Mouse (Mus musculus) olfactory bulb, adult 2 months (tissue): ENCODE data around the gene Ptrh1. TPM values are rescaled to one million over a fixed set of nuclear protein-coding genes. Genes with fewer than 3 reads are reported as not detected.
A peak's percentile ranks its signal among the peaks of the same experiment; 100 is the strongest.

Source experiments
- H3K27ac ChIP-seq: fragments of 200-500 bp; 2 replicates; pipeline ENCODE4 v1.5.1; 2012; ENCODE audit warnings: low read depth, low read length; ENCODE audit not compliant: insufficient read depth
- H3K4me1 ChIP-seq: fragments of 200-500 bp; 2 replicates; pipeline ENCODE4 v1.6.1; 2012; ENCODE audit warnings: low read length; ENCODE audit not compliant: control insufficient read depth, insufficient read depth
- H3K4me3 ChIP-seq: fragments of 200-500 bp; 2 replicates; pipeline ENCODE4 v1.5.1; 2012; ENCODE audit warnings: mild to moderate bottlenecking, low read depth, low read length, moderate library complexity; ENCODE audit not compliant: insufficient read depth
- CTCF ChIP-seq: fragments of 200-500 bp; IDR thresholded peaks from 2 replicates; pipeline ENCODE4 v1.5.1; 2012; ENCODE audit warnings: low read depth, mild to moderate bottlenecking, low read length, moderate library complexity; ENCODE audit not compliant: insufficient read depth
- POLR2A ChIP-seq: fragments of 200-500 bp; IDR thresholded peaks from 2 replicates; pipeline ENCODE4 v1.6.1; 2012; ENCODE audit warnings: mild to moderate bottlenecking, low read depth, low read length, moderate library complexity; ENCODE audit not compliant: insufficient read depth
- WGBS: fragments of 180-500 bp; shearing (Covaris S2); methylation state at CpG from one replicate; pipeline ENCODE4 v1.1.7; 2018; 5-methylcytosine and 5-hydroxymethylcytosine counted together
- polyA plus RNA-seq: library from polyadenylated mRNA; stranded (reverse); fragments of >200 nt; gene quantifications from 2 replicates; pipeline ENCODE4 v1.2.4, GENCODE M21; 2012; ENCODE audit warnings: low replicate concordance; ENCODE audit not compliant: missing spikeins, insufficient read depth, insufficient read length

Ptrh1 gene
- polyA plus RNA-seq = not detected in 2 replicates

DNA sequence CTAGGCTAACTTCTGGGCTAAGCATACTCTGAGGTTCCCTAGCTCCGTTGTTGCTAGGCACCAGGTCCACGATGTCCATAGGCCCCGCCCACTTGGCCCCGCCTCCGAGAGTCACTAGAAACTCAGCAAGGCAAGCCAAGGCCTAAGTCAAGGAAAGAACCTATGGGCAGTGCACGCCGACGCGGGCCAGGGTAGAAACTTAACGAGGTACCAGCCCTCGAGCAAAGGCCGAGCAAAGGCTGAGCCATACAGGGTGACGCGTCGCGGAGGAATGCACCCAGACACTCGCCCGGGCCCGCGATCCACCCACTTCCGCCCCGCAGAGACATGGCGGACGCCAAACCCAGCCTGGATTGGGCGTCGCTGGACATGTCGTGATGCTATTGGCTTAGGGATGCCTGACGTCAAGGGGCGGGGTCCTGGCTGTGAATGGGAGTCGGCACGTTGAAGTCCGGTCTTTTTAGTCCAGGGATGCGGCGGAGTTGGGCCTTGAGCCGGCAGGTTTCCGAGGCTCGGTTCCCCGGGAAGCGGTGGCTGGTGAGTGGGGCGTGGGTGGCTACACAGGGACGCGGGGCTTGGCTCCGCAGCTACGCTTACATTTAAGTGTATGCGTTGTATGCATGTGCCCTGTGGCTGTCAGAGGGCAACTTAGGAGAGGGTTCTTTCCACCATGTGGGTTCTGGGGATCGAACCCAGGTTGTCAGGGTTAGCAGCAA, at the start of gene Ptrh1, which contains the start of gene Ttc16:
Gene Ptrh1, plus strand, starts transcription at position 428 of the 716 bp plus-strand sequence.
Gene Ttc16, minus strand, starts transcription at position 275 of the 716 bp plus-strand sequence.
- WGBS = under 1% methylated on average over 46 of the region's 46 CpGs
- Histone ChIP-seq H3K4me3 (peak within 1 kb of the TSS; percentile 84), H3K4me1 (peaks cover 19% of the 10 kb centered on the region), H3K27ac (peak within 1 kb of the TSS; percentile 70; the same call in 1 of the 2 replicates)
- no peak for TF ChIP-seq POLR2A
- TF ChIP-seq CTCF = no peak

DNA sequence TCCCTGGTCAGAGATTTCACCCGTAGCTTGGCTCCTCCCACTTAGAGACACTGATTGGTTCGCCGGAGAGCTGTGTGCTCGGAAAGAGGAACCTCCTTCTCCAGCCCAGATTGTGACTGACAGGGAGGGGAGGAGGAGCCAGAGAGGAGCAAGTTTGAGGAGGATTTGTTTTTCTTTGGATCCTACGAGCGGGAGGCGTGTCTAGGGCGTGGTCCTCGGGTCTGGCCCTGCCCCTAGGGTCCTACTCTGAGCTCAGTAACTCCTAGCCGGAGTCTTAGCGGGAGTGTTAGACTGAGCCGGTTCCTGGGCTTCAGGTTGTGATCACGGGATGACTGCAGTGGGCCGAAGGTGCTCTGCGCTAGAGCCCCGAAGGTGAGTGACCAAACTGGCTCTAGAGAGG, 48.2 kb upstream of the Ptrh1 start:
- Histone ChIP-seq H3K4me1 (peaks cover 3% of the 10 kb centered on the region; the same call in 1 of the 2 replicates), H3K27ac (no peak overlapping the region), H3K4me3 (peak overlapping the region; percentile 27)
- WGBS = 4% methylated on average over 16 of the region's 16 CpGs
- TF ChIP-seq POLR2A (no peak), CTCF (no peak)

DNA sequence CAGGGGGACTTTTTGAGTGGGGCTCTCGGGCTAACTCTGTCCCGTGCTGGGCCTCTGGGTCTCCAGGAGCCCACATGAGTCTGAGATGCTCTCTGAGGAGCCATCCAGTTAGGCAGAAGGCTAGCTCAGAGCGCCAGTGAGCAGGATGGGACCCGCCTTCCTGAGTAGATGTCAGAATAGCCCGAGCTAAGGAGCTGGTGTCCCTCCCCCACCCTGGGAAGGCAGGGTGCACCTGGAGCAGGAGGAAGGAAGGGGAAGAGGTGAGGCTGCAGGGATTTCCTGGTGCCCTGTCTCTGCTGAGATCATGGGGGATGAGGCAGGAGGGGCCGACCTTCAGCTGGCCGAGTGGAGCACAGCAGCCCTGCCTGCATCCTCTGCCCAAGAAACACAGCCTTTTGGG, 47.1 kb upstream of the Ptrh1 start:
- WGBS = 67% methylated on average over 7 of the region's 7 CpGs
- Histone ChIP-seq H3K4me1 (peaks cover 3% of the 10 kb centered on the region; the same call in 1 of the 2 replicates), H3K4me3 (0 out of 2 replicates have a peak overlapping the region, but pooled peaks have one; percentile 9), H3K27ac (no peak overlapping the region)
- no peak for TF ChIP-seq POLR2A
- TF ChIP-seq CTCF = no peak

DNA sequence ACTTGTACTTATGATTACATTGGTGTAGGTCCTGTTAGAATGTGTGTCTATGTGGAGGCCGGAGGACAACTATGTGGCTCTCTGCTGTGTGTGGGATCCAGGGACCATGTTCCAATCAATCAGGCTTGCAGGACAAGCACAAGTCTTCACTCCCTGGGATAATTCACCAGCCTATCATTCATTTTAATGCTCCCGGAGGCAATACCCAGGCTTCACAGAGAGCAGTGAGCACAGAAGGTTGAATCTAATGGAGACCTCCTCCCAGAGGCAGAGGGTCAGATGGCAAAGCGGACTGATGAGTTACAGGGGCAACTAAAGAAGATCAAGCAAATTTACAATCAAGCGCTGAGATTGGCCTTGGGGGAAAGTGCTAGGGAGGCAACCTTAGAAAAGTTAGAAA, 46.0 kb upstream of the Ptrh1 start:
- 93% methylated on average over 4 of the region's 4 CpGs for WGBS
- no peak overlapping the region for H3K27ac ChIP-seq
- peaks cover 3% of the 10 kb centered on the region; the same call in 1 of the 2 replicates for H3K4me1 ChIP-seq
- no peak for TF ChIP-seq CTCF
- no peak for TF ChIP-seq POLR2A
- H3K4me3 ChIP-seq = no peak overlapping the region

DNA sequence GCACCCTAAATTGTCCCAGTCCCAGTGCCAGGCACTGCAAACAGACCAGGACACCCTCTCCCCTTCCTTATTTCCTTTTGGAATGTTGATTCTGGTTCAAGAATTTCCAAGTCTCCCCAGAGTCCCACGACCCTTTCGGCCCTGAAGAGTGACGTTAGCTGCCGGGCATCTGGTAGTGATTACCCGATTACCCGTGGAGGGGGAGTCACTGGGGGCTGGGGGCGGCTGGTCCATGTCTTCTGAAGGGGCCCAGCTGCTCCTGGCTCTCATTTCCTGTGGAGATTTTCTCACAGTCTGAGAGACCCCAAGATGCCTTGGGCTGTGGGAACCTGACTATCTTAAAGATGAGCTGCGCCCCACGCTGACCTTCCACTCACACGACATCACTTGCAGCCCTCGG, 44.7 kb upstream of the Ptrh1 start:
- no peak for TF ChIP-seq POLR2A
- no peak for TF ChIP-seq CTCF
- 60% methylated on average over 11 of the region's 11 CpGs for WGBS
- Histone ChIP-seq H3K4me1 (peaks cover 3% of the 10 kb centered on the region; the same call in 1 of the 2 replicates), H3K27ac (no peak overlapping the region), H3K4me3 (no peak overlapping the region)

DNA sequence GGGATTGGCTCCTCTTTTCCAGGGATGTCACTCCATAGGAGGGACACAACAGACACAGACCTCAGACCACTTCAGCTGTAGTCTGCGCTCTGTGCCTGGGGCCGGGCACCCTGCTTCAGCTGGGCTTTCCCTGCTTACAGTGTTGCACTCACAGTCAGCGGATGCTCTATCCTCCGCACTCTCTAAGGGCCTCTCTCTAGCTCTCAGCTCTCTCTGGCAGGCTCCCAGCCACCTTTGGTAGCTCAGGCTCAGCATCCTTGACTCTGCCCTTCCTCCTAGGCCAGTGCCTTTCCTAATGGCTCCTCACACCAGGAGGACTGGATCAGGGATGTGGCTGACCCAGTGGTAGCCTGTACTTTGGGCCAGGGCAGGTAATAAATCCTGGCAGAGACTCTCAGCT, 43.7 kb upstream of the Ptrh1 start:
- Histone ChIP-seq H3K4me1 (peaks cover 6% of the 10 kb centered on the region; the same call in 1 of the 2 replicates), H3K27ac (no peak overlapping the region), H3K4me3 (no peak overlapping the region)
- TF ChIP-seq CTCF (no peak), POLR2A (no peak)
- WGBS = 86% methylated on average over 4 of the region's 4 CpGs

DNA sequence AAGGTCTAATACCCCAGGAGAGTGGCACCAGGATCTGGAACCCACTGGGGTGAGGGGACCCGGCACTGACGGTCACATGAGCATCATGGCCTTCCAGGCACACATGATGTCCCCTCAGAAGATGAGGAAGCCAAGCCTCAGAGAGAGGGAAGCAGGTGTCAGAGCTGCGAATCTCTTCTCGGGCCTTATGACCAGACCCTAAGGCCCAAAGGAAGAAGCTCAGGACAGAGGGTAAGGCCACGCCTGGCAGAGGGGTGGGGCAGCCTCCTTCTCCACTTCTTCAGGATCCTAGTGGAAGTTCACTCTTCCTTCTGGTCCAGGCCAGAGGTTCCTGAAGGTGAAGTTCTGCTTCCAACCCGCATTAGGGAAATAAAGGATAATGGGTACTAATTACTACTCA, 42.9 kb upstream of the Ptrh1 start:
- no peak for TF ChIP-seq CTCF
- TF ChIP-seq POLR2A = no peak
- 81% methylated on average over 6 of the region's 6 CpGs for WGBS
- H3K27ac ChIP-seq = no peak overlapping the region
- peaks cover 3% of the 10 kb centered on the region; the same call in 1 of the 2 replicates for H3K4me1 ChIP-seq
- H3K4me3 ChIP-seq = no peak overlapping the region

DNA sequence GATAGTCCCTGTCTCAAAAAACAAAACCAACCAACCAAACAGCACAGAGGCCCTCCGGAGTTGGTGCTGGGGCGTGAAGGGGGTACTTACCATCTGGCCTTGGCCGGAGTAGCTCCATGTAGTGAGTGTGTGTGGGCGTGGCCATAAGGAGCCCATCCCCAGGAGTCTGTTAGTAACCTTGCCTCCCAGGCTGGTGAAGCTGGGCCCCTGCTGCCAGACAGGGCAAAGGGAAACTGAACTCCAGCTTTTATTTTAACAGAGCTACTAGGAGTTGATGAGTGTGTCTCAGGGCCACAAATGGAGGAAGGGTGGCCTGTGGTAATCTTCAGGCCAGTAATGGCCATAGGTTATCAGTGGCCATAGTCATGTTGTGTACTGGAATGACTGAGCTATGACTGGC, 41.1 kb upstream of the Ptrh1 start:
- WGBS = 74% methylated on average over 4 of the region's 4 CpGs
- no peak overlapping the region for H3K27ac ChIP-seq

DNA sequence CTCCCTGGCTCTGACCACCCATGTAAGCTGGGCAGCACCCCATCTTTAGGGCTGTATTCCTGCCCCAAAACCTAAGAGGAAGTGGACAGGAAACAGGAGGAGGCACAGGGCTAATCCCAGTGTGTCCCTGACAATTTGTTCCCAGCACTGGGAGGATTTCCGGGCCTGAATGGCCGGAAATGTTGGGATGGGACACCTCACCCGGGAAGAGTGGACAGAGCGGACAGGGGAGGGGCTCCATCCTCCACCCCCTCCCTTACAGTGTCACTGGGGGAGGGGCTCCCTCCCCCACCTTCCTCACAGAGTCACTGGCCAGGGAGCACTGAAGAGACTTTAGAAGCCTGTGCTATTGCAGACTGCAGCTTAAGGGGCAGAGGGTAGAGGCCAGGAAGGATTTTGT, 40.7 kb upstream of the Ptrh1 start:
- Histone ChIP-seq H3K4me3 (no peak overlapping the region), H3K4me1 (peaks cover 3% of the 10 kb centered on the region; the same call in 1 of the 2 replicates), H3K27ac (no peak overlapping the region)
- TF ChIP-seq POLR2A (no peak), CTCF (no peak)
- WGBS = 61% methylated on average over 4 of the region's 4 CpGs

More for the DNA sequence above, 41.1 kb upstream of the Ptrh1 start:
- Histone ChIP-seq H3K4me1 (peaks cover 3% of the 10 kb centered on the region; the same call in 1 of the 2 replicates), H3K4me3 (no peak overlapping the region)
- TF ChIP-seq POLR2A (no peak), CTCF (no peak)
